Mouse (Mus musculus) liver, embryonic 11.5 days (tissue): Measurements from ENCODE around the gene Ankdd1a. TPM values are rescaled to one million over a fixed set of nuclear protein-coding genes. Genes with fewer than 3 reads are reported as not detected.

Experiments
- ATAC-seq: fragments of 200-750 bp; cut with Nextera tagmentation; replicated peaks from 2 replicates; pipeline ENCODE4 v1.8.0; 2017; ENCODE audit warnings: moderate number of reproducible peaks, mild to moderate bottlenecking, moderate TSS enrichment, moderate library complexity; ENCODE audit not compliant: low FRiP score
- DNase-seq: peaks from one replicate; pipeline ENCODE4 v3.0.0-alpha.2; 2017; ENCODE audit warnings: low spot score
- H3K27ac ChIP-seq: fragments of 300-500 bp; sonication (generic); 2 replicates; pipeline ENCODE4 v1.5.1; 2014; ENCODE audit warnings: mild to moderate bottlenecking, low read depth, low read length, control low read depth
- H3K27me3 ChIP-seq: fragments of 300-500 bp; sonication (generic); replicated peaks from 2 replicates; pipeline ENCODE4 v1.6.1; 2014; ENCODE audit warnings: low read length, mixed read lengths; ENCODE audit not compliant: control insufficient read depth, insufficient read depth
- H3K36me3 ChIP-seq: fragments of 300-500 bp; sonication (generic); 2 replicates; pipeline ENCODE4 v1.6.1; 2014; ENCODE audit warnings: mild to moderate bottlenecking, low read length, moderate library complexity, mixed read lengths; ENCODE audit not compliant: control insufficient read depth, insufficient read depth
- H3K4me1 ChIP-seq: fragments of 300-500 bp; sonication (generic); replicated peaks from 2 replicates; pipeline ENCODE4 v1.6.1; 2014; ENCODE audit warnings: low read length, mixed read lengths; ENCODE audit not compliant: control insufficient read depth, insufficient read depth
- H3K4me2 ChIP-seq: fragments of 300-500 bp; sonication (generic); 2 replicates; pipeline ENCODE4 v1.6.1; 2014; ENCODE audit warnings: mild to moderate bottlenecking, control low read depth, moderate library complexity
- H3K4me3 ChIP-seq: fragments of 300-500 bp; sonication (generic); 2 replicates; pipeline ENCODE4 v1.5.1; 2014; ENCODE audit warnings: low read depth, low read length, control low read depth
- H3K9ac ChIP-seq: fragments of 300-500 bp; sonication (generic); 2 replicates; pipeline ENCODE4 v1.6.1; 2014; ENCODE audit warnings: low read depth, low read length, control low read depth
- H3K9me3 ChIP-seq: fragments of 300-500 bp; sonication (generic); 2 replicates; pipeline ENCODE4 v1.6.1; 2016; ENCODE audit warnings: low read length, inconsistent platforms, mixed read lengths; ENCODE audit not compliant: control insufficient read depth
- WGBS: fragments of 180-500 bp; shearing (Covaris S2); extraction: QIAGEN DNeasy Blood & Tissue Kit; methylation state at CpG from one replicate; pipeline ENCODE4 v1.1.7; 2014; 5-methylcytosine and 5-hydroxymethylcytosine counted together
- polyA plus RNA-seq: library from polyadenylated mRNA; unstranded; fragments of >200 nt; fragmentation: Nextera tagmentation; extraction: Ambion mirVana; gene quantifications from 2 replicates; pipeline ENCODE4 v1.2.1, GENCODE M21; 2014

Gene Ankdd1a
- polyA plus RNA-seq, 1 experiment from 2014 or later: not detected

- Histone ChIP-seq H3K4me2 (no peak overlapping the region; the same call in 1 of the 2 replicates), H3K36me3 (peaks cover 35% of the 10 kb centered on the region), H3K4me1 (peaks cover 48% of the 10 kb centered on the region)
These were observed 36.4 kb upstream of the Ankdd1a start for GRCm38 (mm10) chr9:65556349-65556748.

GRCm38 (mm10) chr9:65555621-65556020 lies 35.6 kb upstream of the Ankdd1a start:
- H3K27me3 ChIP-seq: no peaks in the 10 kb centered on the region
- peak overlapping the region; percentile 57 for H3K9ac ChIP-seq
- peaks cover 35% of the 10 kb centered on the region for H3K36me3 ChIP-seq
- H3K4me3 ChIP-seq: no peak overlapping the region
- WGBS: 77% methylated on average over 4 of the region's 4 CpGs
- H3K9me3 ChIP-seq: no peaks in the 10 kb centered on the region
- peak overlapping the region; percentile 58 for H3K4me2 ChIP-seq
- DNase-seq (no peak), ATAC-seq (no peak)
- peak overlapping the region; percentile 95 for H3K27ac ChIP-seq
- H3K4me1 ChIP-seq: peaks cover 51% of the 10 kb centered on the region

More at GRCm38 (mm10) chr9:65556349-65556748, 36.4 kb upstream of the Ankdd1a start:
- no peak for DNase-seq
- Histone ChIP-seq H3K9me3 (no peaks in the 10 kb centered on the region), H3K9ac (peak overlapping the region; percentile 57; the same call in 1 of the 2 replicates), H3K27me3 (no peaks in the 10 kb centered on the region), H3K4me3 (no peak overlapping the region), H3K27ac (peak overlapping the region; percentile 95)
- 95% methylated on average over 8 of the region's 8 CpGs for WGBS
- no peak for ATAC-seq

DNA sequence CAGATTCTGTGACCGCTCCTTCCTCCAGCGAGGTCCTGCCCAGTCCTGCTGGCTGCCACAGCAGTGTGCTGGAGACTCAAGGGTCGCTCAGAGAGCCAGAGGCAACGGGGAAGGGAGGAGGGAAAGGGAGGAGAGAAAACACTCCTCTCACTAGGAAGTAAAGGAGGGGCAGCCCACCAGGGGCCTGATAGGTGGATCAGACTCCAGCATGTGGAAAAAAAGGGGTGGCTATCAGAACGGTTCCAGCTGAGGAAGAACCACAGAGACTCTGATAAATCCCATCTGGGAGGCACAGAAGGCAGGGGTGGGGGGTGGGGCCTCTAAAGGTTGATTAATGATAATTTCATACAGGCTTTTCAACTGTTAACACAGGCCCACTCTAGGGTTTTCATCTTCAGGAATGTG lies 35.0 kb upstream of the Ankdd1a start:
- peaks cover 30% of the 10 kb centered on the region for H3K36me3 ChIP-seq
- DNase-seq (peak; percentile 66), ATAC-seq (peak; percentile 91)
- WGBS: 8% methylated on average over 5 of the region's 5 CpGs
- peaks cover 57% of the 10 kb centered on the region for H3K4me1 ChIP-seq
- peak overlapping the region; percentile 58 for H3K4me2 ChIP-seq
- no peaks in the 10 kb centered on the region for H3K9me3 ChIP-seq
- H3K27ac ChIP-seq: peak overlapping the region; percentile 95
- no peak overlapping the region for H3K4me3 ChIP-seq
- H3K27me3 ChIP-seq: no peaks in the 10 kb centered on the region
- H3K9ac ChIP-seq: peak overlapping the region; percentile 67

- no peak overlapping the region for H3K9ac ChIP-seq
- H3K4me3 ChIP-seq: no peak overlapping the region
- peaks cover 66% of the 10 kb centered on the region for H3K4me1 ChIP-seq
- H3K36me3 ChIP-seq: peaks cover 15% of the 10 kb centered on the region
- 96% methylated on average over 2 of the region's 2 CpGs for WGBS
- no peak for ATAC-seq
- no peak for DNase-seq
- H3K9me3 ChIP-seq: no peaks in the 10 kb centered on the region
- no peak overlapping the region for H3K4me2 ChIP-seq
- no peaks in the 10 kb centered on the region for H3K27me3 ChIP-seq
- H3K27ac ChIP-seq: peak overlapping the region; percentile 81; the same call in 1 of the 2 replicates
These were observed 32.7 kb upstream of the Ankdd1a start for GRCm38 (mm10) chr9:65552711-65553110.

DNA sequence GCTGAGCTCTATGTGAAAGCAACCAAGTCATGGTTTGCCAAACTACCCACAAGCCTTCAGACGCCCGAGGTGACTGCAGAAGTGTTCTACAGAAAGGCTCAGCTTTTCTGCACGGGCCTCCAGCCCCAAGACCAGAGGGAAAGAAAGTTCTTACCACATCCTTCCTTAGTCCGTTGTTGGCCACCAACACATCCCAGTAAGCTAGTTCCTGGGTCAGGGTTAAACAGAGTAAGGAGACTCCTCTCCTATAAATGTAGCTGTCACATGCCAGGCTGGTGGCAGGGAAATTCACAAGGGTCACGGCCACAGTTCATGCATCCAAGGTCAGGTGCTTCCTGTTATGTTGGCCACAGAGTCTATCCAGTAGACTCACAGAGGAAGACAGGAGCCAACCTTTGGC lies 32.1 kb upstream of the Ankdd1a start:
- Histone ChIP-seq H3K9me3 (no peaks in the 10 kb centered on the region), H3K27ac (peak overlapping the region; percentile 81), H3K27me3 (no peaks in the 10 kb centered on the region), H3K4me1 (peaks cover 66% of the 10 kb centered on the region), H3K9ac (no peak overlapping the region), H3K4me2 (no peak overlapping the region), H3K36me3 (peaks cover 15% of the 10 kb centered on the region), H3K4me3 (no peak overlapping the region)
- WGBS: 62% methylated on average over 5 of the region's 5 CpGs
- no peak for ATAC-seq
- no peak for DNase-seq

- peak; percentile 62 for DNase-seq
- H3K4me2 ChIP-seq: no peak overlapping the region
- H3K9ac ChIP-seq: peak overlapping the region; percentile 42; the same call in 1 of the 2 replicates
These were observed 31.0 kb upstream of the Ankdd1a start for GRCm38 (mm10) chr9:65551035-65551434.

DNA sequence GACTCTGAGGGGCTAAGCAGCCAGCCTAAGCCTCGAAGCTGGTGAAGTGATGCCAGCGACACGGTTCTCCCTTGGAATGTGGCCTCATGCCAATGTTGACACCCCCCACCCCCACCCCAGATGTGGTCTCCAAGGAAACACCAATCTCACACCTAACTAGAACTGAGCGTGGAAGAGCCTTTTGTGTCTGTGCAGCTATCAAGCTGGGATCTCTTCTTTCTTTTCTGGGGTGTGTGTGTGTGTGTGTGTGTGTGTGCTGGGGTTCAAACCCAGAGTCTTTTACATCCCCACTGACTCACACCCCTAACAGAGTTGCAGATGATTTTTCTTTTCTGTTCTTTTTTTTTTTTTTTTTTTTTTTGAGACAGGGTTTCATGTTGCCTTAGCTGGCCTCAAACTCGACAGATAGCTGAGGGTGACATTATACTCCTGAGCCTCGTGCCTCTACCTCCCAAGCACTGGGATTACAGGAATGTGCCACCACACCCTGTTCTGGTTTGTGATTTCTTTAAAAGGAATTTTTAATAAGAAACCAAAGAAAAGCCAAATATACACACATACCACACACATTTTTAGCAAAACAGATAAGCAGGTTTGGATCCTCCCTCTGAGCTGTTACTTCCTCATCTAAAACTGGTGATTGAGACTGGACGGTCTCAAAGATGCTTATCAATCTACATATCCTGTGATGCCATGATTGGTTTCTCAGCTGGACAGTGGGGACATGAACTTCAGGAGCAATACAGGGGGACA lies 30.3 kb upstream of the Ankdd1a start:
- Histone ChIP-seq H3K4me3 (no peak overlapping the region), H3K9ac (no peak overlapping the region), H3K9me3 (no peaks in the 10 kb centered on the region), H3K4me2 (no peak overlapping the region), H3K27ac (peak overlapping the region; percentile 81), H3K36me3 (peaks cover 4% of the 10 kb centered on the region; the same call in 1 of the 2 replicates), H3K27me3 (no peaks in the 10 kb centered on the region), H3K4me1 (peaks cover 65% of the 10 kb centered on the region)
- no peak for ATAC-seq
- WGBS: 34% methylated on average over 7 of the region's 7 CpGs
- DNase-seq: no peak

More at GRCm38 (mm10) chr9:65551035-65551434, 31.0 kb upstream of the Ankdd1a start:
- no peaks in the 10 kb centered on the region for H3K27me3 ChIP-seq
- 19% methylated on average over 5 of the region's 5 CpGs for WGBS
- peaks cover 8% of the 10 kb centered on the region for H3K36me3 ChIP-seq
- peak overlapping the region; percentile 81 for H3K27ac ChIP-seq
- H3K4me1 ChIP-seq: peaks cover 67% of the 10 kb centered on the region
- peak; percentile 44 for ATAC-seq
- H3K4me3 ChIP-seq: no peak overlapping the region
- no peaks in the 10 kb centered on the region for H3K9me3 ChIP-seq

DNA sequence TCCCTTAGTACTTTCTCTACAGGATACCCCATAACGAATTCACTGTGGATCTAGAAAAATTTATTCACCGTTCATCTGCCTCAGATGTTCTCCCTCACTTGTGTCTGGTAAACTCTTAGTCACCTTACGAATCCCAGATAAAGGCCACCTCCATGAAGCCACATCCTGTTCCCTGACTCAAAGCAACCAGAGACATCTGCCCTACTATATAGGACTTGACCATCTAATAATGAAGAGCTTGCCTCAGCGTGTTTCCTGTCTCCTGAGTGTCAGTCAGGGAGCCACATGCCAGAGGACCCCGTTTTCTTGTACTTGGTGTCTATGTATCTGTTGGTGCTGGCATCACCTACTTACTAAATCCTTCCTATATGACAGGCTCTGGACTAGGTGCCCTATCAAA lies 29.6 kb upstream of the Ankdd1a start:
- H3K27me3 ChIP-seq: no peaks in the 10 kb centered on the region
- no peak overlapping the region for H3K9ac ChIP-seq
- no peak for DNase-seq
- H3K4me1 ChIP-seq: peaks cover 59% of the 10 kb centered on the region
- H3K27ac ChIP-seq: no peak overlapping the region
- H3K36me3 ChIP-seq: peaks cover 4% of the 10 kb centered on the region; the same call in 1 of the 2 replicates
- 49% methylated on average over 5 of the region's 5 CpGs for WGBS
- H3K4me3 ChIP-seq: no peak overlapping the region
- no peaks in the 10 kb centered on the region for H3K9me3 ChIP-seq
- no peak for ATAC-seq
- no peak overlapping the region for H3K4me2 ChIP-seq

- ATAC-seq (no peak), DNase-seq (no peak)
- no peak overlapping the region for H3K4me2 ChIP-seq
- H3K9ac ChIP-seq: no peak overlapping the region
- H3K4me3 ChIP-seq: no peak overlapping the region
- H3K4me1 ChIP-seq: peaks cover 54% of the 10 kb centered on the region
- no peak overlapping the region for H3K27ac ChIP-seq
- H3K36me3 ChIP-seq: peaks cover under 1% of the 10 kb centered on the region; the same call in 1 of the 2 replicates
- H3K27me3 ChIP-seq: no peaks in the 10 kb centered on the region
- no peaks in the 10 kb centered on the region for H3K9me3 ChIP-seq
- WGBS: 87% methylated on average over 3 of the region's 3 CpGs
These were observed 29.1 kb upstream of the Ankdd1a start for GRCm38 (mm10) chr9:65549139-65549538.
